ENCODE assay signal across 18 mouse cellular contexts in genomic region chr13:38756629-38757227, GRCm38 (mm10).
DNase-seq lines count a peak whose midpoint lies in the region; ATAC-seq lines count a peak whose summit lies in the region.
"Had no signal": no experiment of that assay in that cellular context is flagged by ENCODE, and none has a peak within 500 bp of the region (broad histone marks: within the 10 kb centered on the region; RNA-seq: fewer than 3 reads in every experiment).

No protein-coding gene starts in this region.

- H3K9ac ChIP-seq in neural tube, embryonic 13.5 days: no peak overlapping the region
- H3K9ac ChIP-seq in midbrain, embryonic 13.5 days (replicated peaks): no peak overlapping the region
- H3K9ac ChIP-seq: limb, embryonic 13.5 days; liver, embryonic 13.5 days; lung, embryonic 15.5 days had no signal

- WGBS in neural tube, embryonic 13.5 days: 62% methylated on average over 11 of the region's 11 CpGs
- WGBS in midbrain, embryonic 13.5 days: 63% methylated on average over 11 of the region's 11 CpGs

- no peak overlapping the region for H3K4me2 ChIP-seq in neural tube, embryonic 13.5 days
- H3K4me2 ChIP-seq in midbrain, embryonic 13.5 days (replicated peaks): no peak overlapping the region
- H3K4me2 ChIP-seq: limb, embryonic 13.5 days; liver, embryonic 13.5 days; lung, embryonic 15.5 days had no signal

- no peaks in the 10 kb centered on the region; the same call in 1 of the 2 replicates for H3K9me3 ChIP-seq in neural tube, embryonic 13.5 days
- no peaks in the 10 kb centered on the region for H3K9me3 ChIP-seq in midbrain, embryonic 13.5 days
- H3K9me3 ChIP-seq: liver, embryonic 13.5 days; lung, embryonic 15.5 days had no signal

- H3K36me3 ChIP-seq in neural tube, embryonic 13.5 days: no peaks in the 10 kb centered on the region
- no peaks in the 10 kb centered on the region for H3K36me3 ChIP-seq in midbrain, embryonic 13.5 days
- H3K36me3 ChIP-seq: limb, embryonic 13.5 days; liver, embryonic 13.5 days; lung, embryonic 15.5 days had no signal

- no peaks in the 10 kb centered on the region for H3K27me3 ChIP-seq in neural tube, embryonic 13.5 days
- H3K27me3 ChIP-seq in midbrain, embryonic 13.5 days: no peaks in the 10 kb centered on the region
- H3K27me3 ChIP-seq: limb, embryonic 13.5 days; liver, embryonic 13.5 days; lung, embryonic 15.5 days had no signal

- H3K27ac ChIP-seq in neural tube, embryonic 13.5 days (replicated peaks): 0 out of 2 replicates have a peak overlapping the region, but pooled peaks have one; percentile 0
- peak overlapping the region; percentile 65 for H3K27ac ChIP-seq in midbrain, embryonic 13.5 days
- H3K27ac ChIP-seq: limb, embryonic 13.5 days; liver, embryonic 13.5 days; lung, embryonic 15.5 days had no signal

- H3K4me3 ChIP-seq in neural tube, embryonic 13.5 days: no peak overlapping the region
- H3K4me3 ChIP-seq in midbrain, embryonic 13.5 days (replicated peaks): no peak overlapping the region
- H3K4me3 ChIP-seq: limb, embryonic 13.5 days; liver, embryonic 13.5 days; lung, embryonic 15.5 days had no signal

- intact Hi-C loops in heart, postnatal 25 days (cut with DNase I): no loop called here

- peak; percentile 36 for DNase-seq in heart, adult 11 months
- no peak for DNase-seq in heart, postnatal 25 days (ENCODE audit: low spot score)
- no peak for DNase-seq in neural tube, embryonic 10.5 days (ENCODE audit: extremely low spot score, low spot score)
- DNase-seq in gastrocnemius, adult 18-20 months (ENCODE audit: low spot score): no peak
- no peak for DNase-seq in cerebellum, postnatal 4 days (ENCODE audit: low spot score in 2 of 2)
- DNase-seq: adrenal gland, postnatal 25 days; B cell, adult 2 months; cerebellum, adult 18-20 months; cerebellum, postnatal 36 days; gastrocnemius, postnatal 10 days; heart, adult 18-20 months; liver, embryonic 13.5 days; lung, postnatal 4 days had no signal

- H3K4me1 ChIP-seq in neural tube, embryonic 13.5 days (replicated peaks): no peaks in the 10 kb centered on the region; the same call in 1 of the 2 replicates
- 0 out of 2 replicates have a peak, but pooled peaks cover 6% of the 10 kb centered on the region for H3K4me1 ChIP-seq in midbrain, embryonic 13.5 days (replicated peaks)
- H3K4me1 ChIP-seq: limb, embryonic 13.5 days; liver, embryonic 13.5 days; lung, embryonic 15.5 days had no signal

- peak; percentile 86 for ATAC-seq in neural tube, embryonic 13.5 days (ENCODE audit: low read depth)
- peak; percentile 87 for ATAC-seq in midbrain, embryonic 13.5 days
- ATAC-seq: intestine, postnatal 0 days had no signal
